Mouse (Mus musculus) kidney, embryonic 16.5 days (tissue): Measurements from ENCODE around the gene Prkag3. TPM values are rescaled to one million over a fixed set of nuclear protein-coding genes. Genes with fewer than 3 reads are reported as not detected.

Source experiments
- ATAC-seq: fragments of 200-750 bp; cut with Nextera tagmentation; 2 replicates; pipeline ENCODE4 v1.8.0; 2017; ENCODE audit warnings: moderate TSS enrichment; ENCODE audit not compliant: low FRiP score, low TSS enrichment
- H3K27ac ChIP-seq: fragments of 300-500 bp; sonication (generic); 2 replicates; pipeline ENCODE4 v1.5.1; 2014; ENCODE audit warnings: low read length
- H3K27me3 ChIP-seq: fragments of 300-500 bp; sonication (generic); 2 replicates; pipeline ENCODE4 v1.6.1; 2014; ENCODE audit warnings: low read length, control low read depth, mixed read lengths; ENCODE audit not compliant: insufficient read depth
- H3K36me3 ChIP-seq: fragments of 300-500 bp; sonication (generic); 2 replicates; pipeline ENCODE4 v1.6.1; 2014; ENCODE audit warnings: low read length, control low read depth, mixed read lengths; ENCODE audit not compliant: insufficient read depth
- H3K4me1 ChIP-seq: fragments of 300-500 bp; sonication (generic); 2 replicates; pipeline ENCODE4 v1.6.1; 2014; ENCODE audit warnings: low read length, control low read depth, mixed read lengths; ENCODE audit not compliant: insufficient read depth
- H3K4me2 ChIP-seq: fragments of 300-500 bp; sonication (generic); replicated peaks from 2 replicates; pipeline ENCODE4 v1.6.1; 2014; ENCODE audit warnings: low read depth, low read length
- H3K4me3 ChIP-seq: fragments of 300-500 bp; sonication (generic); 2 replicates; pipeline ENCODE4 v1.5.1; 2014; ENCODE audit warnings: mild to moderate bottlenecking, low read length
- H3K9ac ChIP-seq: fragments of 300-500 bp; sonication (generic); replicated peaks from 2 replicates; pipeline ENCODE4 v1.6.1; 2014; ENCODE audit warnings: low read length
- H3K9me3 ChIP-seq: fragments of 300-500 bp; sonication (generic); 2 replicates; pipeline ENCODE4 v1.6.1; 2016; ENCODE audit warnings: low read length, control low read depth
- WGBS: fragments of 180-500 bp; shearing (Covaris S2); extraction: QIAGEN DNeasy Blood & Tissue Kit; methylation state at CpG from one replicate; pipeline ENCODE4 v1.1.7; 2014; 5-methylcytosine and 5-hydroxymethylcytosine counted together
- polyA plus RNA-seq: library from polyadenylated mRNA; unstranded; fragments of >200 nt; fragmentation: Nextera tagmentation; extraction: Ambion mirVana; gene quantifications from 2 replicates; pipeline ENCODE4 v1.2.1, GENCODE M21; 2015

Gene Prkag3
- polyA plus RNA-seq = 0.49 and 0.55 TPM in 2 replicates

DNA sequence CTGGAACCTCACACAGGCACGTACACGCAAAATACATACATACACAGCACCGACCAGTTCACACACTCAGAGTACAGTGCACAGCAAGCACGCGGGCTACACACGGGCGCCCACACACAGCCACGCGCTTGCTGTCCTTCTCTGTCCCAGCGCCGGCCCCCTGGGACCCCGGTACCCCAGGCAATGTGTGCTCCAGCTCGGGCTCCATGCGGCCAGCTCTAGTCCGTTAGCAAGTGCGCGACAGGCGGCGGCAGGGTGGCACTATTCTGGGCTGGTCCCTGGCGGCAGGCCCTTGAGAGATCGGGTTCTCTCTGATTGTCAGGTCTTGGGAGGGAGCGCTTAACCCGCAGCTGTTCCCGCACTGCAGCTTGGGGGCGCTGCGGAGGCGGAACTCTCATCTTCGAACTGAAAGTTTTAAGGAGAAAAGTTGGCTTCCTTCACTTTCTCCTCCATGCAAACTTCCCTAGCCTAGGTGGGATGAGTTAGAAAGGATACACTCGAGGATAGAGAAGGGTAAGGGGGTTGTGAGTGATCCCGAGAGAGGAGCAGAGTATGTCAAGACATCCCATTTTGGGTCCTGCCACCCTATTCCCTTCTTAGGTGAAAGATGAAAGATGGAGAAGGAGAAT, at the start of gene Prkag3:
Gene Prkag3, minus strand, starts transcription at position 579 of the 629 bp plus-strand sequence.
- Histone ChIP-seq H3K27ac (no peak within 1 kb of the TSS), H3K36me3 (no peaks in the 10 kb centered on the region), H3K27me3 (no peaks in the 10 kb centered on the region), H3K9me3 (no peaks in the 10 kb centered on the region), H3K9ac (peak within 1 kb of the TSS; percentile 42), H3K4me2 (peak within 1 kb of the TSS; percentile 51), H3K4me1 (no peaks in the 10 kb centered on the region; the same call in 1 of the 2 replicates), H3K4me3 (peak within 1 kb of the TSS; percentile 30)
- WGBS = 9% methylated on average over 30 of the region's 30 CpGs
- peak; percentile 71; the same call in 1 of the 2 replicates for ATAC-seq

DNA sequence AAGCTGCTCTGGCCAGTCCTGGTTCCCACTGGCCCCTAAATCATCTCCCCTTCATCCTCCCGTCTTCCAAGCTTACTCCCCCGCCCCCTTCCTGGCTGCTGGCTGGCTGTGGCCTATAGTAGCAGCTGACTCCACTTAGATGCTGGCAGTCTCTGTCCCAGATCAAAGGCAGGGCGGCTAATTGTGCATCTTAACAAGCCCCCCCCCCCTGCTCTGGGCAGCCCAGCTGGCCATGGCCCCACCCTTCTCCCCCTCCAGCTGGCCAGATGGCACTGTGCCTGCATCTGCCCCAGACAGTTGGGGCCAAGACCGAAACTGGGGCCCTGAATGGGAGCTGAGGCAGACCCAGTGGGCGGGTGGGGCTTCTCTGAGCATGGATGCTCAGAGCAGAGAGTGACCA, 48.4 kb upstream of the Prkag3 start:
- Histone ChIP-seq H3K9ac (no peak overlapping the region), H3K4me3 (no peak overlapping the region), H3K4me2 (no peak overlapping the region), H3K27ac (no peak overlapping the region), H3K4me1 (peaks cover 23% of the 10 kb centered on the region), H3K27me3 (peaks cover 99% of the 10 kb centered on the region), H3K9me3 (no peaks in the 10 kb centered on the region), H3K36me3 (no peaks in the 10 kb centered on the region)
- 10% methylated on average over 5 of the region's 5 CpGs for WGBS
- ATAC-seq = peak; percentile 56

DNA sequence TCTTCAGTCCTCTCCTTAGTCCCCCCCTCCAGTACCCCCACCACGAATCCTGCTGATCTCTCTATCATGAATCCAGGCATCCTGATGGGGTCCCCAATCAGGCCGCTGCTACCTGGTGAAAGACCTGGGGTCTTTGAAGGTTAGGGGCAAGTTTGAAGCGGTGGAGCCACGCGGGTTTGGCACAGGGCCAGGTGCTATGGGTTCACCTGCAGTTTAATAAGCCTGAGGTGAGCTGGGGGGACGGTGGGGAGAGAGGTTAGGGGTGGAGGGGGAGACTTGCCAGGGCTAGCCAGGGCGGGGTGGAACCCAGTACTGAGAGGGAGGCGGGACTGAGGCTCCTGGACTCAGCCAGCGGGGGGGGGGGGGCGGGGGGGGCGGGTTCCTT, 46.1 kb upstream of the Prkag3 start:
- H3K9ac ChIP-seq = 0 out of 2 replicates have a peak overlapping the region, but pooled peaks have one; percentile 1
- H3K36me3 ChIP-seq = no peaks in the 10 kb centered on the region
- WGBS = 1% methylated on average over 7 of the region's 11 CpGs
- no peak overlapping the region for H3K4me3 ChIP-seq
- ATAC-seq = no peak
- H3K4me1 ChIP-seq = peaks cover 25% of the 10 kb centered on the region
- H3K27ac ChIP-seq = no peak overlapping the region
- no peaks in the 10 kb centered on the region for H3K9me3 ChIP-seq
- H3K4me2 ChIP-seq = peak overlapping the region; percentile 49
- peaks cover 99% of the 10 kb centered on the region for H3K27me3 ChIP-seq

DNA sequence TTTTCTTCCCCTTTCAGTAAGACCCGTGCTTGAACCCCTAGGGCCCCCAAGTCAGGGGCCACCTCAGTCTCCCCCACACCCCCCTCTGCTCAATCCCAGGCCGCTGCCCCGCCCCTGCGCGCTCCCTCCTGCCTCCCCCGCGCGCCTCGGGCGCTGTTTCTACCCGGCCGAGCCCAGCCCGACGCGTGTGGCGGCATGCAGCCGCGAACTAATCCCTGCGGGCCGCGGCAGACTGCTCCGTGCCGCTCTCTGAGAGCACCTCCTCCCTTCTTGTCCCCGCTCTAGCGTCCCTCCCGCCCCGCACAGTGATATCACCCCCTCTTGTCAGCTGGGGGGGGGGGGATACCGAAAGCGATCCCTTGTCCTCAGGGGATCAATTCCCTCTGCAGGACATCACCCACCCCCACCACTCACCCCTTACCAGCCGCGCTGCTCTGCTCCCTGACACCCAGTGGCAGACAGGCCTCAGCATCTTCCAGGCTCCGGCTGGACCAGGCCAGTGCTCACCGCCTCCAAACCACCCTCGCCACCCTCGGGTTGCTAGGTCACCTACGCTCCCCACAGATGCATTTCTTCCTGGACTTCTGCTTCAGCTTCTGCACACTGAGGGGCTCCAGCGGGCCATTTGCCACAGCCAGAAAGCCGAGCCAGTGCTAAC, 45.6 kb upstream of the Prkag3 start:
- WGBS = under 1% methylated on average over 32 of the region's 38 CpGs
- ATAC-seq = peak; percentile 43

DNA sequence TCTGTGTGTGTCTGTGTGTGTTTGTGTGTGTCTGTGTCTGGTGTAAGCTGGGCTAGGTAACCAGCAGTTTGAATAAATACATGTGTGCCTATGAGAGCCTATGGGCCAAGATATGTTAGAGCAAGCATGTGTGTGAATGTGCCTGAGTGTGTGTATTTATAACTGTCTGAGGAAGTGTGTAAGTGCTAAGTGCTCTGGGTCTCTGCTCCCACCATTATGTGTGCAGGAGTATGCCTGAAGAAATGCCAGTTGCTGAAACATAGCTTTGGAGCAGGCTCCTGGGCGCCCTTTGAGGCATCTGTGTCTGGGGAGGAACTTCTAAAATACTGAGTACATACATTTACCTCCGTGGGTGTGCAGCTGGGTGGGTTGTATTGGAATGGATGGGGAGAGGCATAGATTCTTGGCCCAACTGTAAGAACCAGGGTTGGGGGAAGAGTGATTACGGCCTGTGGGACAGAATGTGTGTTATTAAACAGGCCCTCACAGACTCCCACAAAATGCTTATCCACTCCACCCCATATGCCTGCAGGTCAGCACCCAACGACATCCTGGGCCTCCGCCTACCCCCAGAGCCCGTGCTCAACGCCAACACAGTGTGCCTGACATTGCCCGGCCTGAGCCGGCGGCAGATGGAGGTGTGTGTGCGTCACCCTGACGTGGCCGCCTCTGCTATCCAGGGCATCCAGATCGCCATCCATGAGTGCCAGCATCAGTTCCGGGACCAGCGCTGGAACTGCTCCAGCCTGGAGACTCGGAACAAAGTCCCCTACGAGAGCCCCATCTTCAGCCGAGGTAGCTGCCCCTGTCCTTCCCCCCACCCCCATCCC, 44.0 kb upstream of the Prkag3 start:
- H3K4me3 ChIP-seq = no peak overlapping the region
- 22% methylated on average over 19 of the region's 19 CpGs for WGBS
- H3K27ac ChIP-seq = no peak overlapping the region
- H3K36me3 ChIP-seq = no peaks in the 10 kb centered on the region
- no peak overlapping the region for H3K4me2 ChIP-seq
- no peak for ATAC-seq
- H3K4me1 ChIP-seq = peaks cover 31% of the 10 kb centered on the region
- H3K27me3 ChIP-seq = peaks cover 99% of the 10 kb centered on the region
- H3K9ac ChIP-seq = no peak overlapping the region
- H3K9me3 ChIP-seq = no peaks in the 10 kb centered on the region

More for the DNA sequence above, 45.6 kb upstream of the Prkag3 start:
- Histone ChIP-seq H3K4me3 (peak overlapping the region; percentile 24), H3K27me3 (peaks cover 99% of the 10 kb centered on the region), H3K4me2 (peak overlapping the region; percentile 49), H3K27ac (no peak overlapping the region), H3K9ac (0 out of 2 replicates have a peak overlapping the region, but pooled peaks have one; percentile 1), H3K36me3 (no peaks in the 10 kb centered on the region), H3K4me1 (peaks cover 25% of the 10 kb centered on the region), H3K9me3 (no peaks in the 10 kb centered on the region)

DNA sequence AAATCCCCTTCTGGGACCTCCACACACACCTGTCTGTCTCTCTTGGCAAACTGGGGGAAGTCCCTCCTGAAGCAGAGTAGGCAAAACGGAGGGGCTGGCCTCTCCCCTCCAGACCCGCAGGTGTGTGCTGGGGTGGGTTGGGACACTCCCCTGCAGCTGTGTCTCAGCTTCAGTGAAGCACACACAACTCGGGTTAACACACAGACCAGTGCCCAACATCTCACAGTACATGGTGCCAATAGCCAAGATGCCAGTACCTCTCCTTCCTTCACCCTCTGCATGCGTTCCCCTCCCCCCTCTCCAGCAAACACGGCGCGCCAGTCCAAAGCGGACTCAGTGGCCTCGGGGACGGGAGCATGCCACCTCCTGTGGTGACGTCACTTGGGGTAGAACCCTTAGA, 42.2 kb upstream of the Prkag3 start, which contains the start of gene Wnt10a:
Gene Wnt10a, plus strand, starts transcription at position 268 of the 400 bp plus-strand sequence.
- H3K27ac ChIP-seq = no peak within 1 kb of the TSS
- peaks cover 100% of the 10 kb centered on the region for H3K27me3 ChIP-seq
- 2% methylated on average over 11 of the region's 11 CpGs for WGBS
- no peaks in the 10 kb centered on the region for H3K9me3 ChIP-seq
- peak within 1 kb of the TSS; percentile 24; the same call in 1 of the 2 replicates for H3K9ac ChIP-seq
- peak within 1 kb of the TSS; percentile 34 for H3K4me3 ChIP-seq
- H3K4me2 ChIP-seq = peak within 1 kb of the TSS; percentile 64
- ATAC-seq = no peak
- H3K36me3 ChIP-seq = no peaks in the 10 kb centered on the region
- peaks cover 27% of the 10 kb centered on the region for H3K4me1 ChIP-seq

DNA sequence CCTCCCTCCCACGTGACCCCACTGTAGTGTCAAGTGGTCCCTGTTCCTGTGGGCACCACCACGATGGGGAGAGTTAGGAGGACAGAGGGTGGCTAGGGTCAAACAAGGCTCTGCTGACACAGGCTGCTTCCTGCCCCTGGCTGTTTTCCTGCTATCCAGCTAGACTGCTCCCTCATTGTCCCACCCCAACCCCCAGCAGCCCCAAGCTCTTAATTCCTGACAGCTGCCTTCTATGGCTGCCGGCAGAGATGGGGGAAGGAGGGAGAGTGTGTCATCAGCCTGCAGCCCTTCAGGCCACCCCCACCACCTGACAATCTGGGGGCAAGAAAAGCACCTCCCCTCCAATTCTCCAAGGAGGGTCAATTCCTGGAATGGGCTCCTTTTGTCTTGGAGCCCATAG, 41.1 kb upstream of the Prkag3 start:
- Histone ChIP-seq H3K27ac (no peak overlapping the region), H3K36me3 (no peaks in the 10 kb centered on the region), H3K4me1 (peaks cover 26% of the 10 kb centered on the region), H3K27me3 (peaks cover 99% of the 10 kb centered on the region), H3K9ac (no peak overlapping the region), H3K4me3 (no peak overlapping the region), H3K9me3 (peaks cover 2% of the 10 kb centered on the region; the same call in 1 of the 2 replicates), H3K4me2 (no peak overlapping the region)
- no peak for ATAC-seq
- 11% methylated on average over 3 of the region's 3 CpGs for WGBS

DNA sequence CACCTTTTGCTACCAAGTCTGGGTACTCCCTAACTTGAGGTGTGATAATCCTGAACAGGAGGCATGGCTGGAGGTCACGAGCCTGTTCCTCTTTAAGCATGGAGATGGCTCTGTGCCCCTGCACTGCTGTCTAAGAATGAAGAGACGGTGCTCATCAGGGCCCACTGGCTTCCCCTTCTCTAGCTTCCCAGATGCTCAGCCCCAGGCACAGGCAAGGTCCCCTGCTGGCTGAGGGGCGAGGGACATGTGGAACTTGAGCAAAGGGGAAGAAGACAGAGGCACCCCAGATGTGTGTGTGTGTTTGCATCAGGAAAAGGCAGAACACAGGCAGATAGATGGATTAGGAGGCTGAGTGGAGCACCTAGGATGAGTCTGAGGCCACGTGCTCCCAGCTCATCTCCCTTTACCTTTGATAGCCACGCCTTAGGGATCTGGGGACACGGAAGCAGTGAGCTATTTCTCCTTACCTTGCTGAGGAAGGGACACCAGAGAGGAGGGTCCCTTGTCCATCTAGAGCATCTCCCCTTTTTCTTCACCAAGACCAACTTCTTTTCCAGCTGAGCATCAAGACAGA, 39.7 kb upstream of the Prkag3 start:
- H3K9ac ChIP-seq = no peak overlapping the region
- 34% methylated on average over 6 of the region's 6 CpGs for WGBS
- peaks cover 99% of the 10 kb centered on the region for H3K27me3 ChIP-seq
- ATAC-seq = no peak
- H3K36me3 ChIP-seq = no peaks in the 10 kb centered on the region
- H3K4me3 ChIP-seq = no peak overlapping the region
- peaks cover 4% of the 10 kb centered on the region; the same call in 1 of the 2 replicates for H3K9me3 ChIP-seq
- no peak overlapping the region for H3K27ac ChIP-seq
- H3K4me2 ChIP-seq = no peak overlapping the region
- peaks cover 22% of the 10 kb centered on the region for H3K4me1 ChIP-seq

DNA sequence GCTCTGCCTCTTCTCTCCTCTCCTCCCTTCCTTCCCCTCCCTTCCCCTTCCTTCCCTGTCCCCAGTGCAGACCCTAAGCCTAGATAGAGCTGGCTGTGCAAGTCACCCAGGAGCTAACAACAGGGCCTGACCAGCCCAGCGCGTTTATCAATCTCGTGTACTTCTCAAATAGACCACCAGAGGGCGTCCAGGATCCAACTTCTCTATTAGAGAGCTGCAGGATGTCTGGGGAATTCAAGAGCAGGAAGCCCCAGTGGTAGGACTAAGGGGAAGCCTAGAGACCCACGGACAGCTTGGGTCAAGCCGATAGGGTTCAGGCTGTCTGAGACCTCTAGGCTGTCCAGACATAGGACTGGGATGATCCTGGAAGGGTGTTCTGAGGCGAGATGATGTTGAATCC, 38.8 kb upstream of the Prkag3 start:
- no peaks in the 10 kb centered on the region for H3K36me3 ChIP-seq
- H3K9ac ChIP-seq = no peak overlapping the region
- peaks cover 25% of the 10 kb centered on the region for H3K4me1 ChIP-seq
- H3K27ac ChIP-seq = no peak overlapping the region
- no peak overlapping the region for H3K4me3 ChIP-seq
- WGBS = 6% methylated on average over 7 of the region's 7 CpGs
- 0 out of 2 replicates have a peak, but pooled peaks have one; percentile 47 for ATAC-seq
- peaks cover 99% of the 10 kb centered on the region for H3K27me3 ChIP-seq
- peaks cover 4% of the 10 kb centered on the region; the same call in 1 of the 2 replicates for H3K9me3 ChIP-seq
- no peak overlapping the region for H3K4me2 ChIP-seq
